Mouse (Mus musculus): ENCODE results near the gene Efhd1.

DNA sequence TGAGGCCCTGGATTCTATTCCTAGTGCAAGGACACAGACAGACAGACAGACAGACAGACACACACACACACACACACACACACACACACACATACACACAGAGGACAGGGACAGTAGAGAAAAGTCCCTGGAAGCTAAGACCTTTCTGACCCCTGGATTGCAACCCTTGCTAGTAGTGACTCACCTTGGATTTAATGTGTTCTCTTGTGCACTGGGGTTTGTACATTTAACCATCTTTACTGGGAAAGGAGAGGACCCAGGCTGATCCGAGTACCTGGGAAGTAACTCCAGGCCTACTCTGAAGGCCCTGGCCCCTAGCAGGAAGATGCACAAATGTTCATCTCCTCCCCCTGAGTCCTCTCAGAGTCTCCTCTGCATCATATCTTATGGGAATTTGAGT is 7.4 kb downstream of the Efhd1 start:
- TF ChIP-seq CTCF (conservative IDR thresholded peaks at IDR 0.05; ENCODE audit: insufficient read depth, insufficient read length, low read depth, low read length) (no peak), POLR2A (IDR thresholded peaks at IDR 0.05; ENCODE audit: low read depth, low read length) (no peak)

Measured in kidney, adult 2 months (tissue).